Mouse (Mus musculus) hindbrain, embryonic 12.5 days (tissue): ENCODE measurements around the gene Ncor2. TPM values are rescaled to one million over a fixed set of nuclear protein-coding genes. Genes with fewer than 3 reads are reported as not detected.
A peak's percentile ranks its signal among the peaks of the same experiment; 100 is the strongest.

Experiments
- ATAC-seq: fragments of 200-750 bp; cut with Nextera tagmentation; 2 replicates; pipeline ENCODE4 v1.8.0; 2017; ENCODE audit warnings: moderate TSS enrichment; ENCODE audit not compliant: low FRiP score
- H3K27ac ChIP-seq: fragments of 300-500 bp; sonication (generic); 2 replicates; pipeline ENCODE4 v1.5.1; 2016; ENCODE audit warnings: mild to moderate bottlenecking
- H3K27me3 ChIP-seq: fragments of 300-500 bp; sonication (generic); 2 replicates; pipeline ENCODE4 v1.6.1; 2016; ENCODE audit warnings: mild to moderate bottlenecking
- H3K36me3 ChIP-seq: fragments of 300-500 bp; sonication (generic); 2 replicates; pipeline ENCODE4 v1.6.1; 2016; ENCODE audit warnings: mild to moderate bottlenecking
- H3K4me1 ChIP-seq: fragments of 300-500 bp; sonication (generic); 2 replicates; pipeline ENCODE4 v1.6.1; 2016
- H3K4me2 ChIP-seq: fragments of 300-500 bp; sonication (generic); replicated peaks from 2 replicates; pipeline ENCODE4 v1.6.1; 2016; ENCODE audit warnings: mild to moderate bottlenecking
- H3K4me3 ChIP-seq: fragments of 300-500 bp; sonication (generic); 2 replicates; pipeline ENCODE4 v1.5.1; 2016; ENCODE audit warnings: mild to moderate bottlenecking
- H3K9ac ChIP-seq: fragments of 300-500 bp; sonication (generic); 2 replicates; pipeline ENCODE4 v1.6.1; 2016; ENCODE audit warnings: mild to moderate bottlenecking, moderate library complexity
- H3K9me3 ChIP-seq: fragments of 300-500 bp; sonication (generic); replicated peaks from 2 replicates; pipeline ENCODE4 v1.6.1; 2016; ENCODE audit warnings: mild to moderate bottlenecking
- WGBS: fragments of 180-500 bp; shearing (Covaris S2); methylation state at CpG from one replicate; pipeline ENCODE4 v1.1.7; 2016; 5-methylcytosine and 5-hydroxymethylcytosine counted together
- polyA plus RNA-seq: library from polyadenylated mRNA; unstranded; fragments of >200 nt; fragmentation: Nextera tagmentation; extraction: Ambion mirVana; gene quantifications from 2 replicates; pipeline ENCODE4 v1.2.1, GENCODE M21; 2016

Ncor2 gene
- polyA plus RNA-seq, 1 experiment from 2014 or later = 31.0 TPM

GRCm38 (mm10) chr5:125149142-125149541, 29.9 kb downstream of the Ncor2 start:
- WGBS = 77% methylated on average over 17 of the region's 17 CpGs
- H3K9ac ChIP-seq = no peak overlapping the region

GRCm38 (mm10) chr5:125148686-125149085, 30.3 kb downstream of the Ncor2 start:
- no peaks in the 10 kb centered on the region for H3K27me3 ChIP-seq
- H3K9me3 ChIP-seq = no peaks in the 10 kb centered on the region
- H3K4me2 ChIP-seq = no peak overlapping the region
- H3K27ac ChIP-seq = peak overlapping the region; percentile 77
- H3K4me1 ChIP-seq = peaks cover 77% of the 10 kb centered on the region
- no peaks in the 10 kb centered on the region for H3K36me3 ChIP-seq
- 63% methylated on average over 5 of the region's 5 CpGs for WGBS
- ATAC-seq = no peak
- H3K4me3 ChIP-seq = no peak overlapping the region
- H3K9ac ChIP-seq = no peak overlapping the region

More at GRCm38 (mm10) chr5:125149142-125149541, 29.9 kb downstream of the Ncor2 start:
- Histone ChIP-seq H3K27ac (peak overlapping the region; percentile 77), H3K4me2 (no peak overlapping the region), H3K36me3 (no peaks in the 10 kb centered on the region), H3K4me3 (no peak overlapping the region), H3K4me1 (peaks cover 80% of the 10 kb centered on the region), H3K9me3 (no peaks in the 10 kb centered on the region), H3K27me3 (no peaks in the 10 kb centered on the region)
- ATAC-seq = no peak

DNA sequence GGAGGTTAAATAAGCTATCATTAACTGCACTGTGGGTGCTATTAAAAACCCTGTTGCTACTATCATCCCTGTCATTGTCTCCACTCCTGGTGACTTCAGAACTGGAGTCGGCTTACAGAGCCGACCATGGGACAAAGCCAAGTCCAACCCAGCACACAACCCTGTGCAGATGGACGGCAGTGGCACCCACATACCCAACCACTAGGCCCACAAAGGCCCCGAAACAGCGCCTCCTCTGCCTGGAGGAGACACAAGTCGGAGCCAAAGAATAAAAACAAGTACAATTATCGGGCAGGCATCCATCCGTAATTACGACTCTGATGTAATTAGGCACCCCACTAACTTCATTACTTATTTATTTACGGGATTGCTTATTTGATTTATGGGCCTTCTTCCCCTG, 30.8 kb downstream of the Ncor2 start:
- 62% methylated on average over 10 of the region's 10 CpGs for WGBS
- H3K4me2 ChIP-seq = no peak overlapping the region
- no peaks in the 10 kb centered on the region for H3K36me3 ChIP-seq
- H3K9ac ChIP-seq = no peak overlapping the region
- H3K4me3 ChIP-seq = no peak overlapping the region
- H3K9me3 ChIP-seq = no peaks in the 10 kb centered on the region
- peak overlapping the region; percentile 77 for H3K27ac ChIP-seq
- H3K4me1 ChIP-seq = peaks cover 77% of the 10 kb centered on the region
- no peak for ATAC-seq
- H3K27me3 ChIP-seq = no peaks in the 10 kb centered on the region

GRCm38 (mm10) chr5:125147124-125147523, 31.9 kb downstream of the Ncor2 start:
- Histone ChIP-seq H3K4me2 (no peak overlapping the region), H3K27me3 (no peaks in the 10 kb centered on the region), H3K4me1 (peaks cover 77% of the 10 kb centered on the region), H3K9me3 (no peaks in the 10 kb centered on the region), H3K36me3 (no peaks in the 10 kb centered on the region), H3K27ac (no peak overlapping the region), H3K4me3 (no peak overlapping the region), H3K9ac (no peak overlapping the region)
- no peak for ATAC-seq
- WGBS = 78% methylated on average over 4 of the region's 5 CpGs

GRCm38 (mm10) chr5:125143114-125143872, 35.7 kb downstream of the Ncor2 start:
- Histone ChIP-seq H3K4me3 (no peak overlapping the region), H3K9ac (no peak overlapping the region), H3K4me2 (no peak overlapping the region), H3K9me3 (no peaks in the 10 kb centered on the region), H3K4me1 (peaks cover 77% of the 10 kb centered on the region), H3K36me3 (no peaks in the 10 kb centered on the region), H3K27ac (peak overlapping the region; percentile 98; the same call in 1 of the 2 replicates), H3K27me3 (no peaks in the 10 kb centered on the region)
- no peak for ATAC-seq
- WGBS = 86% methylated on average over 12 of the region's 12 CpGs

- peaks cover 79% of the 10 kb centered on the region for H3K4me1 ChIP-seq
- H3K4me2 ChIP-seq = peak overlapping the region; percentile 53
- H3K27me3 ChIP-seq = no peaks in the 10 kb centered on the region
- no peaks in the 10 kb centered on the region for H3K9me3 ChIP-seq
- no peak overlapping the region for H3K4me3 ChIP-seq
- 0 out of 2 replicates have a peak, but pooled peaks have one; percentile 5 for ATAC-seq
- 43% methylated on average over 5 of the region's 5 CpGs for WGBS
- no peaks in the 10 kb centered on the region for H3K36me3 ChIP-seq
- peak overlapping the region; percentile 98 for H3K27ac ChIP-seq
- peak overlapping the region; percentile 63 for H3K9ac ChIP-seq
Observed at GRCm38 (mm10) chr5:125141916-125142315, 37.1 kb downstream of the Ncor2 start.

- Histone ChIP-seq H3K4me1 (peaks cover 81% of the 10 kb centered on the region), H3K36me3 (no peaks in the 10 kb centered on the region), H3K4me3 (0 out of 2 replicates have a peak overlapping the region, but pooled peaks have one; percentile 19), H3K9ac (peak overlapping the region; percentile 63), H3K9me3 (no peaks in the 10 kb centered on the region), H3K4me2 (peak overlapping the region; percentile 53), H3K27ac (peak overlapping the region; percentile 98), H3K27me3 (no peaks in the 10 kb centered on the region)
- WGBS = under 1% methylated on average over 7 of the region's 7 CpGs
- peak; percentile 72 for ATAC-seq
Observed at GRCm38 (mm10) chr5:125141525-125141880, 37.5 kb downstream of the Ncor2 start.

- 9% methylated on average over 27 of the region's 27 CpGs for WGBS
- Histone ChIP-seq H3K4me2 (peak overlapping the region; percentile 53), H3K36me3 (no peaks in the 10 kb centered on the region), H3K4me1 (peaks cover 81% of the 10 kb centered on the region), H3K27me3 (no peaks in the 10 kb centered on the region), H3K9ac (peak overlapping the region; percentile 63), H3K9me3 (no peaks in the 10 kb centered on the region), H3K27ac (peak overlapping the region; percentile 98), H3K4me3 (peak overlapping the region; percentile 19)
- peak; percentile 89 for ATAC-seq
Observed at GRCm38 (mm10) chr5:125140832-125141524, 38.0 kb downstream of the Ncor2 start.

GRCm38 (mm10) chr5:125140151-125140699, 38.8 kb downstream of the Ncor2 start:
- Histone ChIP-seq H3K9me3 (no peaks in the 10 kb centered on the region), H3K4me1 (peaks cover 82% of the 10 kb centered on the region), H3K27ac (peak overlapping the region; percentile 98), H3K36me3 (no peaks in the 10 kb centered on the region), H3K9ac (peak overlapping the region; percentile 63), H3K4me2 (peak overlapping the region; percentile 53), H3K27me3 (no peaks in the 10 kb centered on the region), H3K4me3 (peak overlapping the region; percentile 19)
- ATAC-seq = peak; percentile 17; the same call in 1 of the 2 replicates
- 56% methylated on average over 19 of the region's 19 CpGs for WGBS

GRCm38 (mm10) chr5:125139669-125140068, 39.4 kb downstream of the Ncor2 start:
- Histone ChIP-seq H3K4me3 (no peak overlapping the region), H3K4me2 (peak overlapping the region; percentile 53; the same call in 1 of the 2 replicates), H3K27me3 (no peaks in the 10 kb centered on the region), H3K9ac (no peak overlapping the region), H3K27ac (peak overlapping the region; percentile 98), H3K36me3 (no peaks in the 10 kb centered on the region), H3K4me1 (peaks cover 87% of the 10 kb centered on the region), H3K9me3 (no peaks in the 10 kb centered on the region)
- 89% methylated on average over 5 of the region's 5 CpGs for WGBS
- no peak for ATAC-seq

DNA sequence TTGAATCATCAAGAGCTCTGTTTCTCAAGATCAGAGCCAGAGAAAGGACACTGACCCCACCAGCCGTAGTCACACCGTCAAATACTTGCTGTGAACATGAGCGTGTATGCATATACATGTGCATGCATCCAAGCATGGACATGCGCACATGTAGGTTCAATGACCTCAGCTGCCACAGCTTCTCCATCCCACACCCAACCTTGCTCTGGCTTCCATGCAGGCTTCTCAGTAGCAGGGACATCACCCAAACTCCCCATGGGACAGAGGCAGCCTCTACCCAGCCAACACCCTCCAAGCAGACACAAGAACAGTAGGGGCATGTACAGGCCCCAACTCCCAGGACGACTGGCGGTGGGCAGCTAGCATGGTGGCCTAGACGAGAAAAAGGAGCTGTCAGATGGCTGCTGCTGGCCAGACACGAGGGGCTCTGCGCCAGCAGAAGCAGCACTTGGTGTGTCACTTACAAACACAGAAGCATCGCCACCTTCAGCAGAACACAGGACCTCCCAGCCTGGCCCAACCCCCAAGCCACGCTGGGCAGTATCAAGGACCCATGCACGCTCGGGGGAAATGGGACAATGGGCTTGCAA, 40.1 kb downstream of the Ncor2 start:
- Histone ChIP-seq H3K27ac (peak overlapping the region; percentile 98), H3K9ac (no peak overlapping the region), H3K4me3 (no peak overlapping the region), H3K36me3 (no peaks in the 10 kb centered on the region), H3K9me3 (no peaks in the 10 kb centered on the region), H3K4me2 (no peak overlapping the region), H3K4me1 (peaks cover 95% of the 10 kb centered on the region), H3K27me3 (no peaks in the 10 kb centered on the region)
- ATAC-seq = no peak
- 87% methylated on average over 13 of the region's 13 CpGs for WGBS

GRCm38 (mm10) chr5:125137672-125138285, 41.2 kb downstream of the Ncor2 start:
- Histone ChIP-seq H3K9me3 (no peaks in the 10 kb centered on the region), H3K36me3 (no peaks in the 10 kb centered on the region), H3K27me3 (no peaks in the 10 kb centered on the region), H3K27ac (peak overlapping the region; percentile 25), H3K9ac (no peak overlapping the region), H3K4me2 (no peak overlapping the region), H3K4me1 (peaks cover 95% of the 10 kb centered on the region), H3K4me3 (no peak overlapping the region)
- WGBS = 90% methylated on average over 18 of the region's 18 CpGs
- no peak for ATAC-seq
